Mouse (Mus musculus) thymus, adult 18-20 months (tissue): ENCODE data around the gene Eif2ak4.

Experiments
- DNase-seq, 2 experiments: peaks; one replicate each; pipeline ENCODE4 v3.0.0; 2022; ENCODE audit warnings: mixed read lengths in 2 of 2

Eif2ak4 gene

GRCm38 (mm10) chr2:118406811-118407210 is 18.4 kb downstream of the Eif2ak4 start:
- no peak for DNase-seq

DNA sequence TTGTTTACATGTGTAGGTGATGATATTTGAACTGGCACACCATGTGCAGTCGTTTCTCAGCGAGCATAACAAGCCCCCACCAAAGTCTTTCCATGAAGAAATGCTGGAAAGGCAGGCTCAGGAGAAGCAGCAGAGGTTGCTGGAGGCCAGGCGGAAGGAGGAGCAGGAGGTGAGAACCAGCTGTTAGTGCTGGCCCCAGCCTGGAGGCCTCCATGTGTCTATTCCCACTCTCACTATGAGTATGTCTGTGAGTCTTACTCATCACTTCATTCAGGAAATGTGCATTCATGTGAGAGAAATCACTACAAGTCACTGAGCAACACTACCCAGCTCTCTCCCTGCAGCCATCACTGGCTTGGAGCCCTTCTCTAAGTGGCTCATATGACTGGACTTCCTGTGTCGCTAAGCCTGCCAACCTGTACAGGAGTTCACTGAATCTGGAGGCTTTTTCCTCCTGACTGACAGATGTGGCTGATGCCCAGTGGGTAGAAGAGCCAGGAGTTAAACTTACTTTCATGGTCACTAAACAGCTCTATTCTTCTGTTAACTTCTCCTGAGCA is 20.0 kb downstream of the Eif2ak4 start:
- DNase-seq, result no peak

GRCm38 (mm10) chr2:118412821-118413220 is 24.4 kb downstream of the Eif2ak4 start:
- DNase-seq, result no peak

GRCm38 (mm10) chr2:118415601-118416355 is 27.4 kb downstream of the Eif2ak4 start:
- no peak for DNase-seq

GRCm38 (mm10) chr2:118418076-118418475 is 29.7 kb downstream of the Eif2ak4 start:
- DNase-seq, result no peak

- DNase-seq, result no peak
Measured at GRCm38 (mm10) chr2:118421951-118422350, 33.5 kb downstream of the Eif2ak4 start.

GRCm38 (mm10) chr2:118422385-118422784 is 34.0 kb downstream of the Eif2ak4 start:
- no peak for DNase-seq

DNA sequence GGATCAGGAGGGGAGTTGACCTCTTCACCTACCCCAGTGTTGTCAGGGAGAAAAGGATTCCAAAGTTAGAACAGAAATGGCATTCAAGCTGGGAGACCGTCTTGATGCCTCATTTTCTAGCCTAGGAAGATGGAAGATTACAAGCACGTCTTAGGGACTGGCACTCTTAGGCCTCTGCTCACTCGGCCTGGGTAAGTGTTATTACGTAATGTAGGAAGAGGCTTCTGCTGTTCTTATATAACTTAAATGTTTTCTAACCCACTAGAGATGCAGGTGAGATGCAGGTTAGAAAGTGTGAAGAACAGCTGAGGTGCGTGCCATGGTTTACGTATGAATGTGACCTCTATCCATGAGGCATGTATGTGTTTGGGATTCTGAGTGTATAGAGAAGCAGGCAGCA is 39.9 kb downstream of the Eif2ak4 start:
- no peak for DNase-seq

DNA sequence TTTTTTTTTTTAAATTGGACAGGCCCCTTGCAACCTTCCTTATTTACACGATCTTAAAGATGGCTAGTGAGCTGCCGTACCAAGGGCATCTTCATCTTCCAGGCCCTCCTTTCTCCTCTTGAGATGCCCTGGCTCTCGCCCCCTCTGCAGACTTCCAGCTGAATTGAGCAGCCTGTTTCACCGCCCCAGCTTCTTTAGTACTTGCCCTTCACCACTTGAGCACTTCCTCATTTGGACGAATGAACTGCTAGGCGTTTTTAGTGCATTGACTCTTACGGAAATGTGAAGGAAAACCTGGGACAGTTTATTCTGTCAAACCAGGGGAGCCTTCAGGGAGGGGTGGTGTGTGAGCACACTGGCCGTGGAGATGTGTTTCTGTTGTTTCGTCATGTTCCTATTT is 40.9 kb downstream of the Eif2ak4 start:
- no peak for DNase-seq

- DNase-seq, result no peak
Measured at GRCm38 (mm10) chr2:118430630-118431029, 42.2 kb downstream of the Eif2ak4 start.

- no peak for DNase-seq
Measured at GRCm38 (mm10) chr2:118431589-118431988, 43.2 kb downstream of the Eif2ak4 start.

DNA sequence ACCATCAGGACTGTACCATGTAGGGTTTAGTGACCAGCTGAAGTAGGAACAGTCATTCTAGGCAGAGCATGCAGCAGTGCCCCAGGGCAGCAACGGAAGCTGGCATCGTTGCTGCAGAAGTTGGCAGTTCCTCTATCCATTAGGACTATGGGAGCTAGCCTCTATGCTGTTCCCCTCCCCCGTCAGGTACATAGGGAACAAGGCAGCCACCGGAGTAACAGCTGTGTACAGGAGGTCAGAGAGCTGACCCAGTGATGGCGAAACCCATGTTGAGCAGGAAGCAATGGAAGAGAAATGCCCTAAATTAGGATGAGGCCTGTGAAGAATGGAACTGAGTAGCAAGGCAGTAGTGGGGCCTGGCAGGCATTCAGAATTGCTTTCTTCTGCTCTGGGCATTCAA is 53.8 kb downstream of the Eif2ak4 start:
- DNase-seq, result no peak

- DNase-seq, result no peak
Measured at GRCm38 (mm10) chr2:118442723-118443122, 54.3 kb downstream of the Eif2ak4 start.

DNA sequence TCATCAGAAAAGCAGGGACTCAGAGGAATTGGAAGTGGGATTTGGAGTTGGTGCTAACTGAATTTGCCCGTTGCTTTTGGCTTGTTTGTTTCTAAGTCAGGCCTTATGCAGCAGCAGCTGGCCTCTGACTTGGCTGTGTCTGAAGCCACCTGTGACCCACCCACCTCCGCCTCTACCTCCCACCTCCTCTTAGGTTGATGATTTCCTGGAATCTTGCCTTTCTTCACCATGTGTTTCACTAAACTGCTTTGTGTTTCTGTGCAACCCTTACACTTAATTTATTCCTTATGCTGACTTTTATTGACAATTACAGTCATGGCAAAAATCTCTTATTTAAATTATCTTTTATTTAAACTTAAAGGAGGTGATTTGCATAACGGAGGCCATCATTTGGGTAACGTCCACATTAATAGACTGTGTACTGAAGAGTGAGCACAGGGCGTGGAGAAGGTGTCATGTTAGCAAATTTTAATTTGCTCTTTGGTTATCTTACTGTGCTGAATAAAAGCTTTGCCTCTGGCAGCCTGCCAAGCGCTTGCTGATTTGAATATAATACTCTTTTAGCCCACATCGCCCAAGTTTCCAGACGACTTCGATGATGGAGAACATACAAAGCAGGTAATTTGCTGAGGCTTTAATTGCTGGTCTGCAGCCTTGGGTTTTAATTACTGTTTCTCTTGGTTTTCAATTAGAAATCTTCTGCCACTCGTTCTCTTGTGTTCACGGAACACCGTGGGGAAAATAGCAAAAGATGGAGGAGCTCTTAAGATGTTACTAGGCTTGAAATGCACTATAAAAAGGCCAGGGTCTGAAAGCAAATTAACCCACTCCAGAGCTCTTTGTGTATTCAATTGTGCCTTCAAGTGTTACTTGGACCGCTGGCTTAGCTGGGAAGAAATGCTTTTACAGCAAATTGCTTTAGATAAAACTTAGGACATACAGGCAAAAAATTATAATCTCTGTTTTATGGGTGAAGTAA is 57.6 kb downstream of the Eif2ak4 start:
- no peak for DNase-seq

GRCm38 (mm10) chr2:118448181-118448580 is 59.8 kb downstream of the Eif2ak4 start:
- DNase-seq, result no peak

GRCm38 (mm10) chr2:118451056-118451455 is 62.6 kb downstream of the Eif2ak4 start:
- no peak for DNase-seq

DNA sequence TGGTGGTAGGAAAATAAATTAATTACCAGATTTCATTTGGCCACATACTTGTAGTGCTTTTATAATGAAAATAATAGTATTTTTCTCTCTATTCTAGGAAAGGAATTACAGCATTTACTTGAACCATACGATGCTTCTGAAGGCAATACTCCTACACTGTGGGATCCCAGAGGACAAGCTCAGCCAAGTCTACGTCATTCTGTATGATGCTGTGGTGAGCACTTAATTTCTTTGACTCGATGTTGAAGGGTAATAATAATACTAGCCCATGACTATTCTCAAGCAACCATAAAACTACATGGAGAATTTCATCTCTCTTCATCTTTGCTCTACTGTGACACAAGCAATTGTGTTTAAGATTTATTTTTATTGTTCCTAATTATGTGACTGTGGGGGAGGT is 68.6 kb downstream of the Eif2ak4 start:
- DNase-seq, result no peak

DNA sequence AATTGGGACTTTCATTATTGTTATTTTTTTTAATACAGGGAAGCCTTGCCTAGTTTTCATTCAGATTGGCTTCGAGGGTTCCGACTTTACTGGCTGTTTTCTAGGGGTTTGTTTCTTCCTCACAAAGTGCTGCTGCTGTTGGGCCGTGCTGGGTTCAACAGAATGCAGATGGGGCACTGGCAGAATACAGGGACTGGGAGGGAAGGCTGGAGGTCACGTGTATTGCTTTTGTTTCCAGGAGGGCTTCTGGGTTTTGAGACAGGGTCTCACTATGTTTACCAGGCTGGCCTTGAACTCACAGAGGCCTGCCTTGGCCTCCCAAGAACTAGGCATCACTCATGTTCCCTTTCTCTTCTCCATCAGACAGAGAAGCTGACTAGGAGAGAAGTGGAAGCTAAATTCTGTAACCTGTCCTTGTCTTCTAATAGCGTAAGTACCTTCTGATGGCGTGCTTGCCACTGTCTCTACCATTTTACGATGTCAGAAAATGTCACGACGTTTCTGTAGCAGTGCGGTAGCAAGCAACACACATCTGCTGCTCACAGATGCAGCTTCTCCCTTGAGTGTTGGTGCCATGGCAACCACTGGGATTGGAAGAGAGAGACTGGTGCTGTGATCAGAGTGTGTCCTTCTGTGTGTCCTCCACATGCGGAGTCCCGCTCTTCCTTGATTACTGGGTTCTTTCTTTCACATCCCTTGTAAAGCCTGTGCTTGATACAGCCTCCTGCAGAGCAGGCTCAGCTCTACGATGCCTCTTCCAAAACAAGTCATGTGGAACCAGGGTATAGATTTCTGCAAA is 69.2 kb downstream of the Eif2ak4 start:
- no peak for DNase-seq

DNA sequence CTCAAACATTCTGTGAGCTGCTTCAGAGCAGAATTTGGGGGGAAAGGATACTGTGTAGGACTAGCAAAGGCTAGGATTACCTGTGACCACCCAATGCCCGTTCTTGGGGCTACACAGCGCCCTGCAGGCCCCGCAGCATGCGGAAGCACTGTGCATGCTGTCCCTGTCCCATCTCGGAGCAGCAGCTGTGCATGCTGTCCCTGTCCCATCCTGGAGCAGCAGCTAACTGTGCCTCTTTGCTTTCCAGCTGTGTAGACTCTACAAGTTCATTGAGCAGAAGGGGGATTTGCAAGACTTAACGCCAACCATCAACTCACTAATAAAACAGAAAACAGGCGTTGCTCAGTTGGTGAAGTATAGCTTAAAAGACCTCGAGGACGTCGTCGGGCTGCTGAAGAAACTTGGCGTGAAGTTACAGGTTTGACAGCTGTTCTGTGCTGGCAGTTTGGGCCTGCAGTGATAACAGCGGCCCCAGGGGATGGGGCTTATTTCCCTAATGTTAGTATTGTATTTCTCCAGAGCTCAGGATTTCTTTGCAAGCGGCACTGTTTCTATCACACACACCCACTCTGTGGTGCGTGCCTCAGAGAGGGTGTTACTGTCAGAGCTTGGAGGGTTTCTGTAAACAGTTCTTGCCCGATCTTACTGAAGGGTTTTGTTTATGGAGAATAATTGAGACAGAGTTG is 73.2 kb downstream of the Eif2ak4 start:
- no peak for DNase-seq

GRCm38 (mm10) chr2:118463480-118463879 is 75.1 kb downstream of the Eif2ak4 start:
- no peak for DNase-seq

GRCm38 (mm10) chr2:118464450-118464849 is 76.0 kb downstream of the Eif2ak4 start:
- no peak for DNase-seq

GRCm38 (mm10) chr2:118465894-118466293 is 77.5 kb downstream of the Eif2ak4 start:
- DNase-seq, result no peak
